Mouse (Mus musculus) ovary, postnatal 36 days (tissue): ENCODE results near the gene Snap29.

Source experiments
- DNase-seq: peaks from one replicate; pipeline ENCODE4 v3.0.0; 2022; ENCODE audit warnings: low spot score, mixed read lengths

The Snap29 gene

DNA sequence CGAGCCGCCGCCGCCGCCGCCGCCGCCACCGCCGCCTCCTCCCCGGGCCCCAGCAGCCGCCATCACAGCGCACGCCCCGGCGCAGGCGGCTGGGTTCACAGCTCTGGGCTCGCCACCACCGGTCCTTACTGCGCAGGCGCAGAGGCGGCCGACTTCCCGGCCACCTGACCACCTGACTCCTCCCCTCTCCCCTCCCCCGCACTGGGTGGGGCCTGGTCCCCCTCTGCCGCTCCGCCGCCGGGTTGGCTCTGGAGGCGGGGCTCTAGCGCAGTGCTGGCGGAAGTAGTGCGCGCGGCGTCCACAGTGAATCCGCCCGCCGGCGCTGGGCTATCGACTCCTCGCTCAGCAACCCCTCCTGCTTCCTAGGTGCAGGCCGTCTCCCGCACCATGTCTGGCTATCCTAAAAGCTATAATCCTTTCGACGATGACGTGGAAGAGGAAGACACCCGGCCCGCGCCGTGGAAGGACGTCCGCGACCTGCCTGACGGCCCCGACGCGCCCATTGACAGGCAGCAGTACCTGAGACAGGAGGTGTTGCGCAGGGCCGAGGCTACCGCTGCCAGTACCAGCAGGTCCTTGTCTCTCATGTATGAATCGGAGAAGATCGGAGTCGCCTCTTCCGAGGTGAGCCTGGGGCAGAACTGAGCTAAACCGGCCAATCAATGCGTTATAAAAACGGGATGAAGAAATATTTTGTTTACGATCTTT lies at the start of gene Snap29, which contains the start of gene Pi4ka:
Gene Snap29, plus strand, starts transcription at position 251 of the 708 bp plus-strand sequence.
Gene Pi4ka, minus strand, starts transcription at position 579 of the 708 bp plus-strand sequence.
- DNase-seq = peak; percentile 100

- DNase-seq = no peak
These were observed 49.8 kb upstream of the Snap29 start for GRCm38 (mm10) chr16:17356031-17356430.

GRCm38 (mm10) chr16:17358787-17359186 lies 47.0 kb upstream of the Snap29 start:
- no peak for DNase-seq

DNA sequence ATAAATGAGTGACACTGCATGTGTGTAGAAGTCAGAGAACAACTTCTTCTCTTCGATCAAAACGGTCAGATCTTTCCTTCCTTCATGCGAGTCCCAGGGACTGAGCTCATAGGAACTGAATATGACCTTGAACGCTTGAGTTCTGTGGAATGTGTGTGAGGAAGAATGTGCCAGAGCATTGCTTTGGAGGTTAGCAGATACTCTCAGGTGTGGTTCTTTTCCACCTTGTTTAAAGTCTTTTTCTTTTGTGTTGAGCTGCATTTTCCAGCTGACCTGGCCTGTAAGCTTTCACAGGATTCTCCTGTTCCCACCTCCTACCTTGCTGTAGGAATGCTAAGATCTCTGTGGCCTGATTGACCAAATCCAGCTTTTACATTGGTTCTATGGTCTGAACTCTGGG lies 23.5 kb upstream of the Snap29 start:
- DNase-seq = no peak

DNA sequence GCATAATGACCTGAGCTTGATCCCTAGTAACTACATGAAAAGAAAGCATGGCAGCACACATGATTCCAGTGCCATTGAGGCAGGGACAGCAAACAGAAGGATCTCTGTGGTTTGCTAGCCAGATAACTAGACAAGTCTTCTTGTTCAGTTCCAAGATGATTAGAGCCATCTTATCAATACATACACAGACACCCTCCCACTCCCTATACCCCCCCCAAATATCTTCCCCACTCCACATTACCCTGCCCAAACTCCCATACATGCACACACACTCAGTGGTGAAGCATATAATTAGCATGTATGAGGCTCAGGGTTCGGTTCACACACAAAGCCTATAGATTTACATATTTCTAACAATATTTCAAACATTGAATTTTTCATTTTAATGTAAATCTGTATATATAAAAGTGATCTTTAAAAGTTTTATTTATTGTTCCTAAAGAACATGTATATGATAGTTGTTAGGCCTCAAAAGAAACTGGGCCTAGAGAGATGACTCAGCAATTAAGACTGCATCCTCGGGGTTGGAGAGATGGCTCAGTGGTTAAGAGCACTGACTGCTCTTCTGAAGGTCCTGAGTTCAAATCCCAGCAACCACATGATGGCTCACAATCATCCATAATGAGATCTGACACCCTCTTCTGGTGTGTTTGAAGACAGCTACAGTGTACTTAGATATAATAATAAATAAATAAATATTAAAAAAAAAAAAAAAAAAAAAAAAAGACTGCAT lies 22.0 kb upstream of the Snap29 start:
- no peak for DNase-seq

DNA sequence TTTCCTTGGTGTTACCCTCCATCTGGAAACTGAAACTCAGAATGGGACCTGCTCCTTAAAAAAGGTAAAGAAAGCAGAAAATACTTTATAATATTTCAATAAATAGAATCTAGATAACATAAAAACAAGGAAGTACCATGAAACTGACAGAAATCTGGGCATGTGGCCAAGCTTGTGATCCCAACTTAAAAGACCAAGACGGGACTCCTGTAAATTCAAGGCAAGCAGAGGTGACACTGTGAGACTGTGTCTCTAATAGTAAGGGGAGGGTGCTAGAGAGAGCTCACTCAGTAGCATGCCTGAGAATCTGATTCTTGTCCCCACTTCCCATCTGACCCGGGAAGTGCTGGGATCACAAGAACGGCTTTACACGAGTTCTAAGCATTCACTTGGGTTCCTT lies 13.0 kb upstream of the Snap29 start:
- no peak for DNase-seq

DNA sequence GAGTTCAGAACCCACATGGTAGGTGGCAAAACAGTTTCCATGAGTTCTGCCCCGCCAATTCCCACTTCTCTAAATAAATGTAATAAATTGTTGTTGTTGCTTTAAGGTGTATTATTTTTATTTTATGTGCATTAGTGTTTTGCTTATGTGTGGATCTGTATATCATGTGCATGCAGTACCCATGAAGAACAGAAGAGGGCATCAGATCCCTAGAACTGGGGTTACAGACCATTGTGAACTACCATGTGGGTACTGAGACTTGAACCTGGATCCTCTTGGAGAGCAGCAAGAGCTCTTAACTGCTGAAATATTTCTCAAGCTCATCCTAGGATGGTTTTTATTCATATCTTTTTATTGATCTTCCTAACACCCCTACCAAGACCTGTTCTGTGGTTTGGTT lies 2.9 kb upstream of the Snap29 start:
- DNase-seq = no peak

- peak; percentile 63 for DNase-seq
These were observed 502 bp upstream of the Snap29 start for GRCm38 (mm10) chr16:17405271-17405696.

DNA sequence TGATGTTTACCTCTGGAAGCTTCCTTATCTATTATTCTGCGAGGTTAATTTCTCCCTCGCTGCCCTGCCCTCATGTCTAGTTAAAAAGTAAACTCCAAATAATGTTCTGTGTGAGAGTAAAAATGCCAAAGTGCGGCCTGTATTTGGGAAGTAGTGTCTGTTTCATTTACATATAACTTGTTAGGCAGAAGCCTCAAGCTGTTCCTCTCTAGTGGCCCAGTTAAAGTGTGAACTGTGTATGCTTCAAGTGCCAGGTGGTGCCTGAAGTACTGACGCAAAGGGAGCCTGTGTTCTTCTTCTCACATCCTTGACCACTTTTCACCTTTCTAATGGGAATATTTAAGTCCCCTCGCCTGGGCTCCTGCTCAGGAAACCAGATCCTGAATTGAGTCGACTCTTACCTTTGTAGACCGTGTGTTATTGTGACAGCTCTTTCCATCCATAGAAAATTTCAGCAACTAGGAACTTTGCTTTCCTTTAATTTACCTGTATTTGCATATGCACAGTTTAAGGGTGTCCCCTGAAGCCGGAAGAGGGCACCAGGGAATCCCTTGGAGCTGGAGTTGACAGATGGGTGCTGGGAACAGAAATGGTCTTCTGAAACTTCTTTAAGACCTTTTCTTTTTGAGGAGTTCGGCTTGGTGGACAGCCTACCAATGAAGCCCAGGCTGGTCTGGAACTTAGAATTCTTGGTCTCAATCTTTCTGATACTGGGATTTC lies 886 bp downstream of the Snap29 start:
- DNase-seq = no peak

- no peak for DNase-seq
These were observed 3.3 kb downstream of the Snap29 start for GRCm38 (mm10) chr16:17409046-17409445.

GRCm38 (mm10) chr16:17410209-17410608 lies 4.4 kb downstream of the Snap29 start:
- no peak for DNase-seq

DNA sequence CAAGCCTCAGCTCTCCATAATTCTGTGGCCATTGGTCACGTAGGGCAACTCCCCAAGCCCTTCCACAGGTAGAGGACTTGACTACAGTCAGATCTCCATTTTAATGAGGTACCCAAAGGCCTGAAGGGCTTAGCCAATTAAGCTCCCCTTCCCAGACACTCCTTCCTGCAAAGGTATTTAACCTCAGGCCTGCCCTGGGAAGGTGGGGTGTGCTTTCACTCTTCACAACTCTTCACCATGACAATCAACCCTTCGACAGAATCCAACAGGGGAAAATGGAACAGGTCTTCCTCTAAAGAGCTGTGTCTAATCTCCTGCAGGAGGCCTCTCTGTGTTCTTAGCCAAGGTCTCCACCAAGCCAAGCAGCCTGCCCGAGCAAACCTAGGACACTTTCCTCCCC lies 17.2 kb downstream of the Snap29 start:
- DNase-seq = no peak

GRCm38 (mm10) chr16:17432576-17432975 lies 26.8 kb downstream of the Snap29 start:
- no peak for DNase-seq

DNA sequence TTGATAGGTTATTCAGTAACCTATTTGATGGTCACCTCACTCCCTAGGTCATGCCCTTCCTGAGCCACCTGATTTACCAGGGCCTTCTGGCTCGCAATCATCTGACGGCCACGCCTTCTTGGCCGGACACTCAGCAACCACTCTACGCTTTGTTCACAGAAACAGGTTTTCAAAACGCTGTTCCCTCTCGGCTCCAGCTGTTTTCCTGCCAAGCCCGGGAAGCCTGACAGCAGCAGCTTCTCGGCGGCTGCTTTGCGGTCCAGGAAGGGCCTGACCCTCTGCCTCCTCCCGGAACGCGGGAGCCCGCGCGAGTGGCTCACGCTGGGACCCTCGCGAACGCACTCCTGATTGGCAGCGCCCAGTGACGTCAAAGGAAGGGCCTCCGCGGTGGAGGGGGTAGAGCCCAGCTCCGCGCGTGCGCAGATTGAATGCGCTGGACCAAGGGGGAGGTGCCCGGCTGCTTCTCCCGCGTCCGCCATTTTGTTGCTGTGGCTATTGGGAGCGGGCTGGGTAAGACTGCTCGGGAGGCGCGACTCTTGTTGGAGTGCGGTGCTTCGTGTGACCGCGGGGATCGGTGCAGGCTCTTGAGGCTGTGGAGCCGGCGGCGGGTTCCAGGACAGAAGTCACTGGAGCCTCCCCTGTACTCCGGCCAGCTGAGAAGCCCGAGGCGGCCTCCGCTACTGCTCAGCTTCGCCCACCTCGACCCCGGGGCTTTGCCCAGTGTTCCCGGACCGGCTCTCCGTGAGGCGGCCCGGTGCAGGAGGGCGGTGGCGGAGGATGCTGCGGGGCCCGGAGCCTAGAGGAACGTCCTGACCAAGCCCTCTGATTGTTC lies 46.0 kb downstream of the Snap29 start, which contains the start of gene Crkl:
Gene Crkl, plus strand, starts transcription at position 447 of the 832 bp plus-strand sequence.
- DNase-seq = peak; percentile 98

DNA sequence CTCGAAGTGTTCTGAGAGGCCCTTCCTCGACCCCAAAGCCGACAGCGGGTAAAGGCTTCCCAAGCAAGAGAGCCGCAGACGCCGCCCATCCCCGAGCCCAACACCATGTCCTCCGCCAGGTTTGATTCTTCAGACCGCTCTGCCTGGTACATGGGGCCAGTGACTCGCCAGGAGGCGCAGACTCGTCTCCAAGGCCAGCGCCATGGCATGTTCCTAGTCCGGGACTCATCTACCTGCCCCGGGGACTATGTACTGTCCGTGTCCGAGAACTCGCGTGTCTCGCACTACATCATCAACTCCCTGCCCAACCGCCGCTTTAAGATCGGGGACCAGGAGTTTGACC lies 46.6 kb downstream of the Snap29 start:
- no peak for DNase-seq

DNA sequence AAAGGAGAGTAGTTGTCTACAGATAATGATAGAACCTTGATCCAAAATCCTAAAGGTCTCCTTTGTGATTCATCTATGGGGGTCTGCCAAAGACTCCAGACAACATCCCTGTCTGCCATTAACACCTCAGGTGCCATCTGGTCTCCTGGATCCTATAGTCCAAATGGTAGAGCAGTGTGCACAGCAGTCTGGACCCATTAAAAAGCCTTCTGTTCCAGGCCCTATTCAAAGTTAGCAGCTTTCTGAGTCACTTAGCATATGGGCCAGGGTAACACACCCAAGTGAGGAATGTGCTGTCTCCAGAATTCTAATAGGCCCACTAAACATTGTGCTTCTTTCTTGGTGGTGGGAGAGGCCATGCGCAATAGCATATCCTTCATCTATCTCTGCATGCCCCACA lies 51.1 kb downstream of the Snap29 start:
- DNase-seq = no peak

GRCm38 (mm10) chr16:17460254-17460653 lies 54.5 kb downstream of the Snap29 start:
- no peak for DNase-seq

DNA sequence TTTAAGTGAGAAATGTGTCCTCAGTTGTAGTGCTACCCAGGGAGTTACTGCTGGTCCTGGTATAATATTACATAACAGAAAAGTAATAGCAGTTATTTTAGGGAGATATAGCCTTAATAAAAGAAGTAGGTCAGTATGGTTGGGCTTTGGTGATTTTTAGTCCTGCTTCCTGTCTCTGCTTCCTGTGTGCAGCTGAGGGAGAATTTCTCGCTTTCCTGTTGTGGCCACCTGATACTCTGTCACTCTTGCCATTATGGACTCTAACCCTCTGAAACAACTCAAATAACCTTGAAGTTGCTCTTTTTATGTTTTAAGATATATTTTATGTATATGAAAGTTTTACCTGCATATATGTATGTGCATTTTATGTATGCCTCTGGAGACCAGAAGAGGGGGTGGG lies 55.8 kb downstream of the Snap29 start:
- DNase-seq = no peak

- no peak for DNase-seq
These were observed 57.4 kb downstream of the Snap29 start for GRCm38 (mm10) chr16:17463184-17463583.

GRCm38 (mm10) chr16:17466875-17467663 lies 61.3 kb downstream of the Snap29 start:
- no peak for DNase-seq

DNA sequence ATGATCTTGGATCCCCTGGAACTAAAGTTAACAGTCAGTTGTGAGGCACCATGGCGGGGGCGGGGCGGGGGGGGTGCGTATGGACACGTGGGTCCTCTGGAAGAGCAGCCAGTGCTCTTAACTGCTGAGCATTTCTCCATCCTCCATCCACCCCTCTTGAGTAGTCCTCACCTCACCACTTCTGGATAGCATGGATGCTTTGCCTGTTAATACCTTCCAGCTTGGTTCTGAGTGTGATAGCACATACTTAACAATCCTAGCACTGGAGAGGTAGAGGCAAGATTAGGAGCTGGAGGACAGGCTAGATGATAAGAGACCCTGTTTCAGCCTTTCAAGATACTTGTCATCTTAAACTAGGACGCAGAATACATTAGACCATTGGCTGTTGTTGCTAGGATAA lies 66.7 kb downstream of the Snap29 start:
- no peak for DNase-seq
